Comparison of ENCODE assay signal across 9 mouse cellular contexts in the genomic region with DNA sequence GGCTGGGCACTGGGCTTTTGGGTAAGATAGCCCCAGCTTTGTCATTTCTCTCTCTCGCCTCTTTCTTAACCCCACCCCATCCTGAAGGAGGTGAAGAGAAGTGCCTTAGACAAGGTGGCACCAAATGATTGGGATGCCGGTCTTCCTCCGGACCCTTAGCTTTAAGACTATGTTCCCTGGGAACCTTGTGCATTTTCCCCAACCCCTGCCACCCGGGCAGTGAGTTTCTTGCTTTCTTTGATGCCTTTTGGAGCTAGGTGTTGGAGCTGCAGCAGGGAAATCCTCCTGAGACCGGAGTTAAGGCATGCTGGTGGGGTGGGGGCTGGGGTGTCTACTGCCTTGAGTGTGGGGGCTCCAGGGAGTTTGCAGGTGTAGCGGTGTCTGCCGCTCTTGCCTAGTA. TPM values are rescaled to one million over a fixed set of nuclear protein-coding genes. Genes with fewer than 3 reads are reported as not detected.
DNase-seq lines count a peak whose midpoint lies in the region; ATAC-seq and TF ChIP-seq lines count a peak whose summit lies in the region.
"Had no signal": no experiment of that assay in that cellular context is flagged by ENCODE, and none has a peak within 500 bp of the region (broad histone marks: within the 10 kb centered on the region; RNA-seq: fewer than 3 reads in every experiment).

No protein-coding gene starts in this region.

- DNase-seq in heart, adult 2 months, result no peak
- DNase-seq in heart, postnatal 36 days, result no peak
- DNase-seq in thymus, adult 2 months, result no peak
- DNase-seq in thymus, postnatal 14 days, result no peak
- DNase-seq in liver, embryonic 13.5 days, result no peak
- DNase-seq in adrenal gland, adult 8-10 months, result no peak
- no peak for DNase-seq in left cerebral cortex, adult 18-20 months (ENCODE audit: low spot score in 2 of 2)
- DNase-seq in adrenal gland, adult (ENCODE audit: inconsistent age in 2 of 2, low spot score in 1 of 2), result no peak

- H3K4me1 ChIP-seq in heart, adult 2 months (ENCODE audit: control insufficient read depth, insufficient read depth, low read length), result no peaks in the 10 kb centered on the region
- peaks cover 31% of the 10 kb centered on the region for H3K4me1 ChIP-seq in thymus, adult 2 months (replicated peaks; ENCODE audit: control insufficient read depth, insufficient read depth, low read length)
- peaks cover 19% of the 10 kb centered on the region for H3K4me1 ChIP-seq in liver, embryonic 13.5 days (replicated peaks)

- TF ChIP-seq EP300 in heart, adult 2 months (IDR thresholded peaks at IDR 0.05; ENCODE audit: insufficient read depth, low read depth, low read length), result no peak

- peak overlapping the region; percentile 52 for H3K4me3 ChIP-seq in heart, adult 2 months
- peak overlapping the region; percentile 59 for H3K4me3 ChIP-seq in thymus, adult 2 months (ENCODE audit: control insufficient read depth, insufficient read depth, low read length)
- peak overlapping the region; percentile 49 for H3K4me3 ChIP-seq in liver, embryonic 13.5 days (replicated peaks)

- WGBS in heart, adult 2 months, result 21% methylated on average over 7 of the region's 7 CpGs
- WGBS in thymus, adult 2 months, result 33% methylated on average over 7 of the region's 7 CpGs
- 8% methylated on average over 7 of the region's 7 CpGs for WGBS in liver, embryonic 13.5 days (ENCODE audit: insufficient replicate concordance)

- H3K27me3 ChIP-seq in heart, adult 2 months (ENCODE audit: control insufficient read depth, insufficient read depth, low read length), result peaks cover 3% of the 10 kb centered on the region
- no peaks in the 10 kb centered on the region for H3K27me3 ChIP-seq in thymus, adult 2 months (ENCODE audit: control insufficient read depth, insufficient read depth, low read length)
- peaks cover 96% of the 10 kb centered on the region for H3K27me3 ChIP-seq in liver, embryonic 13.5 days

- peak overlapping the region; percentile 66 for H3K4me2 ChIP-seq in liver, embryonic 13.5 days

- no peak overlapping the region for H3K27ac ChIP-seq in heart, adult 2 months
- H3K27ac ChIP-seq in thymus, adult 2 months (ENCODE audit: control insufficient read depth, insufficient read depth, low read length), result peak overlapping the region; percentile 9; the same call in 1 of the 2 replicates
- no peak overlapping the region for H3K27ac ChIP-seq in liver, embryonic 13.5 days
- H3K27ac ChIP-seq: macrophage had no signal

- no peak for TF ChIP-seq POLR2A in heart, adult 2 months (IDR thresholded peaks at IDR 0.05; ENCODE audit: insufficient read depth, low read depth, low read length)
- no peak for TF ChIP-seq POLR2A in thymus, adult 2 months (IDR thresholded peaks at IDR 0.05; ENCODE audit: control insufficient read depth, extremely low read depth, insufficient read depth, low read length, poor library complexity)

- no peak overlapping the region; the same call in 1 of the 2 replicates for H3K9ac ChIP-seq in heart, adult 2 months (ENCODE audit: low read depth, low read length)
- H3K9ac ChIP-seq in liver, embryonic 13.5 days, result no peak overlapping the region

- H3K9me3 ChIP-seq in liver, embryonic 13.5 days (replicated peaks), result no peaks in the 10 kb centered on the region

- H3K79me2 ChIP-seq in heart, adult 2 months (replicated peaks; ENCODE audit: control insufficient read depth, insufficient read depth, low read length), result no peaks in the 10 kb centered on the region

- no peak for TF ChIP-seq CTCF in heart, adult 2 months (IDR thresholded peaks at IDR 0.05)
- TF ChIP-seq CTCF in thymus, adult 2 months (IDR thresholded peaks at IDR 0.05; ENCODE audit: borderline replicate concordance, control insufficient read depth, extremely low read depth, insufficient read depth, low read length, poor library complexity), result no peak

- ATAC-seq in liver, embryonic 13.5 days (ENCODE audit: low read depth), result no peak

- H3K36me3 ChIP-seq in heart, adult 2 months (ENCODE audit: control insufficient read depth, insufficient read depth, low read length), result no peaks in the 10 kb centered on the region
- no peaks in the 10 kb centered on the region for H3K36me3 ChIP-seq in thymus, adult 2 months (ENCODE audit: control insufficient read depth, insufficient read depth, low read length)
- no peaks in the 10 kb centered on the region for H3K36me3 ChIP-seq in liver, embryonic 13.5 days

- intact Hi-C loops in heart, adult 2 months (cut with DNase I), result loop anchor here (5.0 kb wide), 1 partner anchor 92 kb away; no protein-coding TSS in a partner anchor
- intact Hi-C loops in heart, postnatal 36 days (cut with DNase I), result no loop called here

RNA-seq across cellular contexts. Expression of gene Scn4b, which starts 0.9 kb away (rescaled TPM):
- 10 to 100 TPM; 14.2 to 16.9 TPM for total RNA-seq in heart, adult 2 months (2021)
- 5.1 and 8.3 TPM in 2 replicates for polyA plus RNA-seq in heart, adult 2 months (2012; rRNA removed)
- total RNA-seq in heart, postnatal 36 days (2021), result 1 to 10 TPM; 6.3 to 7.6 TPM
- 20.5 and 26.2 TPM in 2 replicates for polyA plus RNA-seq in thymus, adult 2 months (2012; rRNA removed)
- polyA plus RNA-seq in liver, embryonic 13.5 days (2015; fragmentation: Nextera tagmentation; extraction: Ambion mirVana), result 0.09 TPM in 2 replicates
- 1 to 10 TPM; 1.2 to 1.7 (median 1.5) TPM for total RNA-seq in adrenal gland, adult 8-10 months (2022)
- total RNA-seq in left cerebral cortex, adult 18-20 months (2021), result 10 to 100 TPM; 87.0 to 91.4 TPM
- polyA plus RNA-seq: macrophage had no signal

RNA-seq across cellular contexts. Expression of gene Scn2b, which starts 21.5 kb away (rescaled TPM):
- 1 to 10 TPM; 1.2 to 1.3 TPM for total RNA-seq in heart, adult 2 months (2021)
- polyA plus RNA-seq in heart, adult 2 months (2012; rRNA removed), result 0.23 and 0.31 TPM in 2 replicates
- total RNA-seq in heart, postnatal 36 days (2021), result 1 to 10 TPM; 1.2 to 1.4 TPM
- 5.2 and 9.8 TPM in 2 replicates for polyA plus RNA-seq in thymus, adult 2 months (2012; rRNA removed)
- 0.38 and 0.45 TPM in 2 replicates for polyA plus RNA-seq in liver, embryonic 13.5 days (2015; fragmentation: Nextera tagmentation; extraction: Ambion mirVana)
- 10 to 100 TPM in 3 of 4 experiments, 1 to 10 TPM in 1; 9.1 to 14.4 (median 13.9) TPM for total RNA-seq in adrenal gland, adult 8-10 months (2022)
- total RNA-seq in left cerebral cortex, adult 18-20 months (2021), result 100 to 1,000 TPM; 267 to 274 TPM

RNA-seq across cellular contexts. Expression of gene BC049352, which starts 42.7 kb away (rescaled TPM):
- total RNA-seq in heart, adult 2 months (2021), result not detected
- polyA plus RNA-seq in heart, adult 2 months (2012; rRNA removed), result 0.09 and 0.23 TPM in 2 replicates
- total RNA-seq in heart, postnatal 36 days (2021), result not detected
- 1.7 and 4.5 TPM in 2 replicates for polyA plus RNA-seq in thymus, adult 2 months (2012; rRNA removed)
- polyA plus RNA-seq in liver, embryonic 13.5 days (2015; fragmentation: Nextera tagmentation; extraction: Ambion mirVana), result 0.08 and 0.09 TPM in 2 replicates
- under 1 TPM in 3 of 4 experiments, not detected in 1; 0.65 to 0.68 (median 0.67) TPM for total RNA-seq in adrenal gland, adult 8-10 months (2022)
- total RNA-seq in left cerebral cortex, adult 18-20 months (2021), result 1 to 10 TPM in 1 of 2 experiments, under 1 TPM in 1; 0.84 to 1.3 TPM

Comparison
In these comparisons a context has a peak if more than half of its experiments do, and no peak if none do; other contexts are left out.
1. RNA of gene Scn4b, which starts 0.9 kb away (total RNA-seq): 87.0 to 91.4 TPM in left cerebral cortex, adult 18-20 months; 14.2 to 16.9 TPM in heart, adult 2 months, 6.3 to 7.6 TPM in heart, postnatal 36 days and 1.2 to 1.7 TPM in adrenal gland, adult 8-10 months; every median in the first group is over 4 times any median in the second.
2. RNA of gene Scn2b, which starts 21.5 kb away (total RNA-seq): 267 to 274 TPM in left cerebral cortex, adult 18-20 months; 9.1 to 14.4 TPM in adrenal gland, adult 8-10 months, 1.2 to 1.4 TPM in heart, postnatal 36 days and 1.2 to 1.3 TPM in heart, adult 2 months; every median in the first group is over 10 times any median in the second.
3. Peak in every context shown above with its lines, with median percentiles within 50 percentile points of each other: H3K4me3 ChIP-seq.